Mouse (Mus musculus) lung, adult 2 months (tissue): ENCODE measurements around the gene Mettl1.
A peak's percentile ranks its signal among the peaks of the same experiment; 100 is the strongest.

ENCODE experiments used
- CTCF ChIP-seq: fragments of 200-500 bp; IDR thresholded peaks from 2 replicates; pipeline ENCODE4 v1.5.1; 2011; ENCODE audit warnings: mild to moderate bottlenecking, low read length, control low read depth; ENCODE audit not compliant: insufficient read depth
- POLR2A ChIP-seq: fragments of 200-500 bp; IDR thresholded peaks from 2 replicates; pipeline ENCODE4 v1.6.1; 2011; ENCODE audit warnings: low read depth, mild to moderate bottlenecking, control low read depth, low read length, borderline replicate concordance; ENCODE audit errors: extremely low read depth

- peak; percentile 93 for TF ChIP-seq CTCF
- TF ChIP-seq POLR2A = no peak
Observed at GRCm38 (mm10) chr10:127058161-127058560, 16.9 kb downstream of the Mettl1 start.
